Mouse (Mus musculus): ENCODE data around the gene L3mbtl1.

DNA sequence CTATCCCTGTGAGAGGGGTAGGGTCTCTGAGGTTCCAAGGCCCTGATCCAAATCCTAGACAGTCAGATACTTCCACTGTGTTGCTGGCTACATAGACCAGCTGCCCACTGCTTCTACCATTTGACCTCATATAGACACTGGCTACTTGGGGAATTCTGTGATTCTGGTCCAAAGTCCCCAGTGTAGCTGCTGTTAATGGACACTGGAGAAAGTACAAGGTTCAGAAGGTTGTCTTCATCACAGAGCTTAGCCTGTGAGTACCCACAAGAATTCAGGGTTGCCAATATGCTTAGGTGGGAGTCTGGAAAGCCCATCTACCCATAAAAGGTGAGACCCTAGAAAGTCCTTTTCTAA, 48.8 kb downstream of the L3mbtl1 start:
- TF ChIP-seq MXI1 (IDR thresholded peaks at IDR 0.05; ENCODE audit: low read depth, low read length) (no peak), CTCF (IDR thresholded peaks at IDR 0.05 in 2 of 3, conservative IDR thresholded peaks at IDR 0.05 in 1 of 3; ENCODE audit: control insufficient read depth in 1 of 3, insufficient read depth in 1 of 3, low read depth in 2 of 3, low read length in 3 of 3, poor library complexity in 1 of 3, severe bottlenecking in 1 of 3) (no peak), MAX (IDR thresholded peaks at IDR 0.05; ENCODE audit: low read length) (no peak), GATA1 (IDR thresholded peaks at IDR 0.05; ENCODE audit: low read depth, low read length) (no peak), EP300 (IDR thresholded peaks at IDR 0.05; ENCODE audit: low read depth in 1 of 2, low read length in 2 of 2) (no peak), POLR2A (IDR thresholded peaks at IDR 0.05; ENCODE audit: control insufficient read depth in 1 of 2, insufficient read depth in 1 of 2, low read depth in 1 of 2, low read length in 2 of 2, poor library complexity in 1 of 2) (no peak), ZKSCAN1 (IDR thresholded peaks at IDR 0.05; ENCODE audit: low read depth, low read length) (no peak), SIN3A (IDR thresholded peaks at IDR 0.05; ENCODE audit: low read length) (no peak), ETS1 (IDR thresholded peaks at IDR 0.05; ENCODE audit: low read depth, low read length) (no peak), RAD21 (IDR thresholded peaks at IDR 0.05; ENCODE audit: low read depth, low read length) (no peak), ZMIZ1 (IDR thresholded peaks at IDR 0.05; ENCODE audit: low read depth, low read length) (no peak), POLR2AphosphoS2 (IDR thresholded peaks at IDR 0.05; ENCODE audit: low read length) (no peak), ZNF384 (IDR thresholded peaks at IDR 0.05; ENCODE audit: low read depth, low read length) (no peak)

Measured in MEL (cell line).